Mouse (Mus musculus) CH12.LX (cell line): Measurements from ENCODE around the gene Rab5b.

Experiments used
- CHD2 ChIP-seq: IDR thresholded peaks from 2 replicates; pipeline ENCODE4 v1.6.1; 2011; ENCODE audit warnings: low read length, improper control_type of control experiment
- CTCF ChIP-seq, 2 experiments: IDR thresholded peaks in 1 of 2; conservative IDR thresholded peaks in 1 of 2; 2 replicates each; pipeline ENCODE4 v1.5.1; 2011 to 2012; ENCODE audit warnings: low read depth in 2 of 2, low read length in 2 of 2, improper control_type of control experiment in 1 of 2, inconsistent platforms in 1 of 2, mild to moderate bottlenecking in 1 of 2, moderate library complexity in 1 of 2
- GABPA ChIP-seq: IDR thresholded peaks from 2 replicates; pipeline ENCODE4 v1.6.1; 2012; ENCODE audit warnings: low read depth, low read length, improper control_type of control experiment, inconsistent platforms; ENCODE audit not compliant: insufficient replicate concordance
- HCFC1 ChIP-seq: IDR thresholded peaks from 2 replicates; pipeline ENCODE4 v1.6.1; 2012; ENCODE audit warnings: low read depth, mild to moderate bottlenecking, inconsistent platforms, low read length, improper control_type of control experiment
- JUND ChIP-seq: conservative IDR thresholded peaks from 2 replicates; pipeline ENCODE4 v1.6.1; 2011; ENCODE audit warnings: low read depth, low read length, improper control_type of control experiment
- MAX ChIP-seq: IDR thresholded peaks from 2 replicates; pipeline ENCODE4 v1.6.1; 2011; ENCODE audit warnings: low read length, improper control_type of control experiment
- MAZ ChIP-seq: IDR thresholded peaks from 2 replicates; pipeline ENCODE4 v1.6.1; 2012; ENCODE audit warnings: low read depth, mild to moderate bottlenecking, inconsistent platforms, low read length, improper control_type of control experiment, moderate library complexity
- NELFE ChIP-seq: IDR thresholded peaks from 2 replicates; pipeline ENCODE4 v1.6.1; 2011; ENCODE audit warnings: low read depth, low read length, improper control_type of control experiment
- POLR2A ChIP-seq: IDR thresholded peaks from 2 replicates; pipeline ENCODE4 v1.6.1; 2011; ENCODE audit warnings: low read depth, mild to moderate bottlenecking, improper control_type of control experiment, low read length
- RCOR1 ChIP-seq: conservative IDR thresholded peaks from 2 replicates; pipeline ENCODE4 v1.6.1; 2012; ENCODE audit warnings: low read depth, mild to moderate bottlenecking, inconsistent platforms, low read length, improper control_type of control experiment
- SIN3A ChIP-seq: IDR thresholded peaks from 2 replicates; pipeline ENCODE4 v1.6.1; 2012; ENCODE audit warnings: low read length, improper control_type of control experiment, inconsistent platforms
- UBTF ChIP-seq: IDR thresholded peaks from 2 replicates; pipeline ENCODE4 v1.6.1; 2012; ENCODE audit warnings: low read depth, mild to moderate bottlenecking, inconsistent platforms, low read length, improper control_type of control experiment, moderate library complexity
- ZMIZ1 ChIP-seq: IDR thresholded peaks from 2 replicates; pipeline ENCODE4 v1.6.1; 2012; ENCODE audit warnings: low read depth, mild to moderate bottlenecking, inconsistent platforms, low read length, improper control_type of control experiment
- ZNF384 ChIP-seq: IDR thresholded peaks from 2 replicates; pipeline ENCODE4 v1.6.1; 2012; ENCODE audit warnings: low read depth, low read length, improper control_type of control experiment, inconsistent platforms

DNA sequence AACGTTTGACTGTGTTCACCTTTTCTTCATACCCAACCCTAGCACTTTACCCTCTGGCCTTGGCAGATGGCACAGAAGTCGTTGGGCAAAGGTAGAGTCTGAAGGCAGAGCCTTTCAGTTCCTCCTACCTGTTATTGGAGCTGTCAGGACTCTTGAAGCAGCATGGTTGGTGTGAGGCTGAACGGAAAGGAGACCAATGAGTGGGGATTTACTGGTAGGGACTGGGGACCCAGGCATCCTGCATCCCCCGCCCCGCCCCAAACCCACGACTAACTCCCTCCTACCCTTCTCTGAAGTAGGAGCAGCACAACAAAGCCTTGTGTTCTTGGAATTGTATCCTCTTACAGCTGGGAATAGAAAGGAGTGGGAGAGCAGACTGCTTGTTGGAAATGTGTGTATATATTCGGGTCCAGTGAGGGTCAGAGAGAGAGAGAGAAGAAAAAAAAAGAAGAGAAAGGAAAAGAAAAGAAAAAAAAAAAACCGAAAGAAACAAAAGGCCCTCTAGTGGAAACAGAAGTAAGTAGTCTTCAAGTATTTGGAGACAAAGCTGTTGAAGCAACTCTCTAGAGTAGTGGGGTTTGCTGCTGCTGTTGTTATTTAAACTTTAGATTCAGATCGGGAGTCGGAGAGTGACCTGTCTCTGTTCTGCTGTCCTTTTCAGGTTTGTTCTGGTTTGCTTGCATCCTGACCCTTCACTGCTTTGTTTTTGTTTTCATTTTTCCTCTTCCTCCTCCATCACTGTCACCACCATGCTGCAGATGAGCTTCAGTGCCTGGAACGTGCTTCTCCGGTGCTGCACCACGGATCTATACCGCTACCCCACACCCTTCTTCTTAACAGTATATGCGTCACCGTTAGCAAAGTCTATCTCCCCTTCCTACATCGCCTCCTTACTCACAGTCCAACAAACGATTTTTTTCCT lies 48.9 kb upstream of the Rab5b start, which contains the start of gene Dgka:
- TF ChIP-seq POLR2A (no peak; the same call in 1 of the 2 replicates), MAZ (0 out of 2 replicates have a peak, but pooled peaks have one; percentile 30), HCFC1 (no peak), CTCF (conservative IDR thresholded peaks at IDR 0.05 in 1 of 2, IDR thresholded peaks at IDR 0.05 in 1 of 2; ENCODE audit: low read depth in 2 of 2, low read length in 2 of 2) (peak in 1 of 2 experiments; percentile 58; a peak in 2 of 4 replicates), JUND (no peak), NELFE (0 out of 2 replicates have a peak, but pooled peaks have one; percentile 16), CHD2 (no peak), RCOR1 (no peak), GABPA (no peak), UBTF (0 out of 2 replicates have a peak, but pooled peaks have one; percentile 23), SIN3A (peak; percentile 57), ZMIZ1 (peak; percentile 40; the same call in 1 of the 2 replicates), ZNF384 (peak; percentile 98), MAX (0 out of 2 replicates have a peak, but pooled peaks have one; percentile 38)
